Mouse (Mus musculus): ENCODE data around the gene Cdc34b.
"Not testable (repeated sequence)": the region's sequence is repeated elsewhere in the genome, so short reads cannot be mapped to it uniquely, and the experiment has no call there.

The Cdc34b gene

DNA sequence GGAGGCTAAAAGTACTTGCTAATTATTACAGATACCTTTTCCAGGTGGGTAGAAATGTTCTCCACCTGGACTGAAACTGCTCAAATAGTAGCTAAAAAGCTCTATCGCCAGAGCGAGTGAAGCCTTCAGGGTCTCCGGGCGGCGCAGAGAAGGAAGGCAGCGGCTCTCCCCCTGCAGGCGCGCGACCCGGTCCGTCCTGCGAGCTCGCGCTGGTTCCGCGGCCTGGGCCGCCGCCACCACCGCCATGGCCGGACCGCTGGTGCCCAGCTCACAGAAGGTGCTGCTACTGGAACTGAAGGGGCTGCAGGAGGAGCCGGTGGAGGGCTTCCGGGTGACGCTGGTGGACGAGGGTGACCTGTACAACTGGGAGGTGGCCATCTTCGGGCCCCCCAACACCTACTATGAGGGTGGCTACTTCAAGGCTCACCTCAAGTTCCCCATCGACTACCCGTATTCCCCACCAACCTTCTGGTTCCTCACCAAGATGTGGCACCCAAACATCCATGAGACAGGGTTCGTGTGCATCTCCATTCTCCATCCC, at the start of gene Cdc34b:
Cdc34b (plus strand) TSS at position 51 of the 541 bp plus-strand sequence.
- no peak for DNase-seq (ENCODE audit: low spot score)

GRCm38 (mm10) chr11:94692502-94692901, 49.1 kb upstream of the Cdc34b start:
- DNase-seq (ENCODE audit: low spot score), result not testable (repeated sequence)

DNA sequence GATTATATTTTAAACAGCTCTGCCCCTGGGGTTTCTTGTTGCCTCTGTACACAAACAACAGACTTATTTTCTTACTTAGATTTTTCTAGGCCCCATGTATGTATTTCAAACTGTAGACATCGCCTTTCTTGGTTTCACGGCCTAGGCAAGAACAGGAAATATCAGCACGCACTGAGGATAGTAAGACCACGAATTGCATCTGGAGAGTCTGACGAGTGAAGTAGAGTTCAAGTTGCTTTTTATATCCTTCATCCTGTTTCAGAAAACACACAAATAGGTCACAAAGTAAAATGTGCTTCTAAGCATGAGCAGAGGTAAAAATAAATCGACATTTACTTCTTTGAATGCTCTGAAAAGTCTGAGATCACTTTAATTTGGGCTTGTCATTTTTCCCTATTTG, 46.1 kb upstream of the Cdc34b start:
- DNase-seq (ENCODE audit: low spot score), result no peak

GRCm38 (mm10) chr11:94697140-94697539, 44.4 kb upstream of the Cdc34b start:
- no peak for DNase-seq (ENCODE audit: low spot score)

DNA sequence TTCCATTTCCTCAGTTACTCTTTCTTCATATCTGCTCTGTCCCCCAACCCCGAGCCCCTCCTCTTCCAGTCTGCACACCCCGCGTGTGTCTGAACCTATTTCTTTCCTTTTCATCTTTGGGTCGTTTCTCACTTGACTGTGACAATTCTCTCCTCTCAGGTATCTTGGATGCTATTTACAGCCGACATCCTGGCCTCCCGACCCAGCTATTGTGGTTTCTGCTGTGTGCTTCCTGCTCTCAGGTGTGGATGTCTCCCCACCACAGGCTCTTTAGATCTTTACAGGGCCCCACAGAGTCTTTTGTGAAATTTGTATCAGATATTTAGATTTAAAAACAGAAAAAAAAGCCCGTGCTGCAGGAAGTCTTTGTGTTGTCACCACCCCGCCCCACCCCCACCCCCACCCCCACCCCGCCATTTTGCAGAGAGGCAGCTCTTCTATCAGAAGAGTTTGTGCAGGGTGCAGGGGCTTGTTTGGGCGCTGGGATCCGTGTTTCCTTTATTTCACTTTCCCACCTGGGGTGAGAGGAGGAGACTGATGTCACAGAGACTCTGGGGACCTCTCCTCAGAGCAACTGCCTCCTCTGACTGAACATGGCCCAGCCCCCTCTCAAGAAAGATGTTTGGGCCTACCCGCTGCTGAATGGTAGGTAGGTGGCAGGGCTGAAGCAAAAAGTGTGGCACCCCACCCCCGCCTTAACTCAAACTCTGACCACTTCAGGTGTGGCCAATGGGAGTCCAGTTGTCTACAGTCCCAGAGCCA, 43.7 kb upstream of the Cdc34b start:
- DNase-seq (ENCODE audit: low spot score), result no peak

- DNase-seq (ENCODE audit: low spot score), result no peak
Measured at GRCm38 (mm10) chr11:94699399-94699798, 42.2 kb upstream of the Cdc34b start.

GRCm38 (mm10) chr11:94701401-94702215, 40.0 kb upstream of the Cdc34b start:
- no peak for DNase-seq (ENCODE audit: low spot score)

GRCm38 (mm10) chr11:94702216-94702610, 39.4 kb upstream of the Cdc34b start:
- DNase-seq (ENCODE audit: low spot score), result no peak

DNA sequence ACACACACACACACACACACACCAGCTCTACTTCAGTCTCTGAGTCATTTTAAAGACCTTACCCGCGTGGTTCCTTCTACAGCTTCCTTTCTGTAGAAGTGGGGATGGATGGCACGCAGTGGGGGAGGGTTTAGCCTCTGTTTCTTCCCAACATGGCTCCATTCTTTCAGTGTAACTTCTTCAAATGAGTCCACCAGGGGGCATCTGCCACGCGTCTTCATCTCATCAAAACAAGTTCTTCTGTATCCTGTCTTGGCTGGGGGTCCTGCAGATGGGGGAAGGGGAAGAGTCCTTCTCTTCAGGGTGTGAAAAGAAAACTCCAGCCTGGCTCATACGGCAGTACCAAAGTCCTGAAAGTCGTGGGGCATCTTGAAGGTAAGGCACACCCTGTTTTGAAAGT, 37.6 kb upstream of the Cdc34b start:
- DNase-seq (ENCODE audit: low spot score), result no peak

GRCm38 (mm10) chr11:94704472-94704871, 37.1 kb upstream of the Cdc34b start, which contains the start of gene Gm11541:
Gene Gm11541, minus strand, starts transcription at chr11:94704499.
- DNase-seq (ENCODE audit: low spot score), result no peak

GRCm38 (mm10) chr11:94713246-94713860, 28.2 kb upstream of the Cdc34b start:
- DNase-seq (ENCODE audit: low spot score), result no peak

DNA sequence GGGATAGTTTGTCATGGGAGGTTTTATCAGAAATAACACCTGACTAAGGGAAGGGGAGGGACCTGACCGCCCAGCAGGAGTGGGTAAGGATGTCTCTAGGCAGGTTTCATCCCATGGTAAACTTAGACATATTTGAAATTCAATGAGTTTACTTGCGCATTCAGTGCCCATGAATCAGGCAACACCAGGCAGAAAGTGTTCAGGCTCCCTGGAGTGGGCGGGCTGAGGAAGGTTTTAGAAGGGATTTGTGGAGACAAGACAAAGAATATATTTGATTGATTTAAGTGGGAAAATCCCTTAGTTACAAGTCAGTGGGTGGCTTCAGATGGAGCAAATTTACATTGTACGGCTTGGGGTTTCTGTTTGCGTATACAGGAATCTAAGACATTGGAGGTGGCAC, 26.0 kb upstream of the Cdc34b start:
- DNase-seq (ENCODE audit: low spot score), result no peak

DNA sequence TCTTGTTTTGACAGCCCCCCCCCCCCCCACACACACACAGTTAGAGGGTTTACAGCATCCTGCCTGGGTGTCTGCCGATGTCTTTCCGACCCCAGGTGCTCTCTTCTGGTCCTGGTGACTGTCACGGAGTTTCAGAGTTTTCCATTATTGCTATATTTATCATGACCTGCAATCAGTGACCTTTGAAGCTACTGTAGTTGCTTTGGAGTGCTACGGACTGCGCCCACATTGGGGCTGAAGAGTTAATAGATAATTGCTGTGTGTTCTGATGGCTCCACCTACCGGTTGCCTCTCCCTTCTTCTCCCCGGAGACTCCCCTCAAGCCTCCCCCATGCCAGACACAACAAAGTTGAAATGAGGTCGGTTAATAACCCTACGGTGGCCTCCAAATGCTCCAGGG, 24.8 kb upstream of the Cdc34b start:
- DNase-seq (ENCODE audit: low spot score), result peak; percentile 75

DNA sequence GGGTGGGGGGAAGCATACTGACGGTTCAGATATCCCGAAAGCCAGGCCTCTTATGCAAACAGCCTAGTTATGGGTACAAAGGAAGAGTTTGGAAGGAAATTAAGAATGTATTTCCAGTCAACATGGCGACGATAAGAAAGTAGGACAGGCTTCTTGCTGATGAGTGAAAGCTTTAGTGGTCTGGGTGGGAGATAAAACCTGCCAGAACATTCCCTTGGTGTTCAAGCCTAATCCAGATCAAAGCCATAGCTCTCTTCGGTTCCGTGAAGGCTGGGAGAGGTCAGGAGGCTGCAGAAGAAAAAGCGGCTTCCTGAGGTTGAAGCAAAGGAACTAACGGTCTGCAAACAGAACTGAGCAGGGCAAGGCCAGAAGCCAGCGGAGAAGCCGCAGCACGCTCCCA, 24.3 kb upstream of the Cdc34b start:
- no peak for DNase-seq (ENCODE audit: low spot score)

- DNase-seq (ENCODE audit: low spot score), result no peak
Measured at GRCm38 (mm10) chr11:94718113-94718909, 23.3 kb upstream of the Cdc34b start.

DNA sequence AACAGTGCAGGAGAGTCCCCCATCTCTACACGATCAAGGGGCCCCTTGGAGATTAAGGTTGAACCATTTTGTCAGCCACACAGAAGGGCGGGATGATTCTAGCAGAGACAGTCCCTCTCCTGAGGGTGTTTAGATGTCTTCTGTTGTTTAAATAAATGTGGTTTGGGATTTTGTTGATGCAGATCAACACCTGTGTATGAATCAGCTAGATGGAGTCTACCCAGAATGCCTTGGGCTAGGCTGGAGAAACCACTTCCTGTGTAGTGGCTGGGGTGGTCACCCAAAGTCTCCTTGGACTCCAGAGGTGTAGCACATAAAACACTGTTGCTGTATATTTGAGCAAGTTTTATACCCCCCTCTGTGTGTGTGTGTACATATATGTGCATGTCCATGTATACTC, 22.4 kb upstream of the Cdc34b start:
- DNase-seq (ENCODE audit: low spot score), result no peak

DNA sequence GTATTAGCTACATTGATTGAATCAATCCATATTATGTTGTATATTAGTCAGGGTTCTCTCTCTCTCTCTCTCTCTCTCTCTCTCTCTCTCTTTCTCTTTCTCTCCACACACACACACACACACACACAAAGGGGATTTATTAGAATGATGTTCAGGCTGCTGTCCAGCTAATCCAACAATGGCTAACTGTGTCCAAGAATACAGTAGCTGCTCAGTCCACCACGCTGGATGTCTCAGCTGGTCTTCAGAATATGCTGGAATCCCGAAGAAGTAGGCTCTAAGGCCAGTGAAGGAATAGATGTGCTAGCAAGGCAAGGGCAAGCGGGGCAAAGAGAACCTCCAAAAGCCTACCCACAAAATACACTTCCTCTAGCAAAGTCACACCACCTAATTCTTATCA, 14.3 kb upstream of the Cdc34b start:
- DNase-seq (ENCODE audit: low spot score), result no peak

DNA sequence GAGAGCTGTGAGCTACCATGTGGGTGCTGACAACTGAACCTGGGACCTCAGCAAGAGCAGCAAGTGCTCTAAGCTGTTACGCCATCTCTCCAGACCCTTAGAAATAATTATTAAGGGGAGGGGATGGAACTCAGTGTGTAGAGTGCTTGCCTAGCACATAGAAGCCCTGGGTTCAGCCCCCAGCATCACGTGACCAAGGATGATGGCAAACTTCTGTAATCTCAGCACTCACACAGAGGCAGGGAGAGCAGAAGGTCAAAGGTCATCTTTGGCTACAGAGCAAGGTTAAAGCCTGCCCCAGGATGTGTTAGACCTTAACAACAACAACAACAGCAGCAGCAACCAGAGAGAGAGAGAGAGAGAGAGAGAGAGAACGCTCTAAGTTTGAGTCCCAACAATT, 13.0 kb upstream of the Cdc34b start:
- no peak for DNase-seq (ENCODE audit: low spot score)

- peak; percentile 24 for DNase-seq (ENCODE audit: low spot score)
Measured at GRCm38 (mm10) chr11:94729565-94729964, 12.0 kb upstream of the Cdc34b start.

GRCm38 (mm10) chr11:94730261-94730660, 11.3 kb upstream of the Cdc34b start:
- peak; percentile 82 for DNase-seq (ENCODE audit: low spot score)

DNA sequence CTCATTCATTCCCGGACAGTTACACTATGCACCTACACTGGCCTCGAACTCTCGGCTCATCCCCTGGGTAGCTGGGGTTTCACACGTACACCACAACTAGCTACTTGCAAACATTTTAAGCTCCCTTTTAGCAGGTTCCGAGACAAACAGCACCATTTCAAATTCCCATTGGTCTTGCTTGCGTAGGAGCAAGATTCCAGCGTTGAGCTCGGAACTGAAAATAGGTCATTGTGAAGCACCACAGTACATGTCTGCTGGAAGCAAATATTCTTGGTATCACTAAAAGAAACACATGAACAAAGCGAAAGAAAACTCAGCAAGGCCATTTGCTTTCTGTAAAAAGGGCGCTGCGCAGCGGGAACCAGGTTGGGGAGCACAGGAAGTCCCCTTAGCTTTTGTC, 10.4 kb upstream of the Cdc34b start:
- no peak for DNase-seq (ENCODE audit: low spot score)

DNA sequence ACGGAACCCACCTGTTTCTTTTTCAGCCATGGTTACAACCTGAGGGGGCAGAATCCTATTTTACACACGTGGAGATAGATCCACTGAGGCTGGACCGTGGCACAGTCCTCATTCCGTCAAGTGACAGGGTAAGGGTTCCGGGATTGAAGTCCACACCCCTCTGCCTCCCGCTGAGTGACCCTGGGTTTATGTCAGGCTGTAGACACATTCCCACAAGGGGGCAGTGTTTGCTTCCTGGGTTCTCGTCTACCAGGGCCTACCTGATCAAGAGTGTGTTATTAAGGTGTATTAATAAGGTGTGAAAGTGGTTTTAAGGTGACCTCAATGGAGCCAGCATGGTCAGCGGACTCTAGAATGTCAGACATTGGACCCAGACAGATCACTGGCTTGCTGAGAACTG, 8.8 kb upstream of the Cdc34b start:
- peak; percentile 21 for DNase-seq (ENCODE audit: low spot score)
